Mouse (Mus musculus): ENCODE data around the gene Mettl22.

The Mettl22 gene

DNA sequence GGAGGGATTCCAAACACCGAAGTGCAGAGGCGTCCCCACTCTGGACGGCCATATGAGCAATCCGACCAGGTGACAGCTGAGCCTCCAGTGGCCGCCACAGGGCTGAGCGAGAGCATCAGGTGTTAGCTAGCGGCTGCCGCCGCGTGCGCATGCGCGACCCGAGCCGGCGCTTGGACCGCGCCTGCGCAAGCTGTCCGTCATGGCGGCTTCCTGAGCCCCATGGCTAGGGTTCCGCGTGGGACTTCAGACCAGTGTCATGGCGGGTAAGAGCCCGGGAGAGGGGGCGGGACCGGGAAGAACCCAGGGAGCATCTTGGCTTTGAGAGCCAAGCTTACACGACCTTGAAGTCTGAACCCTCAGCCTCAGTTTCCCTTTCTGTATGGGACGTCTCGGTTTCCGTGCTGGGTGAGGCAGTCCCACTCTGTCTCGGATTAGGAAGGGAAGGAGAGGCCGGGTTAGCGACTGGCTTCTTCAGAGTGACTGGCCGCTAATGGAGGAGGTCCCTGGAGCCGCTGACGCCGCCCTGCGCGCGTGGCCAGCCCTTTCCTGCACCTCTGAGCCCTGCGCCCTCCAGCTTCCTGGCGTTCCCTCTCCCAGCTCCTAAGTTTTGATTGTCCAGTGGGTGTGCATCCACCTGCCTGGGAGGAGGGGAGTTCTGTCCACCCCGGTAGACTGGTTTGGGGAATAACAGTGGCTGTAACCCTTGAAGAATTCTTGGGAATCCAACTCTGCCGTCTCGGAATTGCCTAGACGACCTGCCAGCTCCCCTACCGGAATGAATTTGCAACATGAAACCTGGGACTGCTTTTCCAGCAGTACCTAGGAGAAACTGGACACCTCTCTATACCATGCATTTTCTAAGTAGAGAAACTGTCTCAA lies at the start of gene Mettl22:
Mettl22 (plus strand) TSS at position 186 of the 879 bp plus-strand sequence.
- peak; percentile 95 for DNase-seq (ENCODE audit: low spot score)

DNA sequence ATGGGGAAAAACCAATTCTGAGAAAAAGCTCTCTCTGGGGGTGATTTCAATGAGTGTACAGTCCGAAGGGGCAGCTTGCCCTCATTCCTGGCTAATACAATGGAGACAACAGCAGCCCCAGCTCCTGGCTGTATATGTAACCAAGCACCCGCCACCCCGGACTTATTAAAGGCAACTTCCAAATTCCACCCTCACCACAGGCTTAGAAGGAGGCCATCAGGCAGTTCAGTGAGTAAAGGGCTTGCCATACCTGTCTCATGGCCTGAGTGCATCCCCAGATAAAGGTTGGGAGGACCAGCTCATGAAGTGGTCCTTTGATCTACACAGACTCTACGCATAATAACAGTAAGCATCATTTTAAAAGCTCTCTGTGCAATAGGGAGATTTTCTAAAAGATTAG lies 49.7 kb upstream of the Mettl22 start:
- no peak for DNase-seq (ENCODE audit: low spot score)

DNA sequence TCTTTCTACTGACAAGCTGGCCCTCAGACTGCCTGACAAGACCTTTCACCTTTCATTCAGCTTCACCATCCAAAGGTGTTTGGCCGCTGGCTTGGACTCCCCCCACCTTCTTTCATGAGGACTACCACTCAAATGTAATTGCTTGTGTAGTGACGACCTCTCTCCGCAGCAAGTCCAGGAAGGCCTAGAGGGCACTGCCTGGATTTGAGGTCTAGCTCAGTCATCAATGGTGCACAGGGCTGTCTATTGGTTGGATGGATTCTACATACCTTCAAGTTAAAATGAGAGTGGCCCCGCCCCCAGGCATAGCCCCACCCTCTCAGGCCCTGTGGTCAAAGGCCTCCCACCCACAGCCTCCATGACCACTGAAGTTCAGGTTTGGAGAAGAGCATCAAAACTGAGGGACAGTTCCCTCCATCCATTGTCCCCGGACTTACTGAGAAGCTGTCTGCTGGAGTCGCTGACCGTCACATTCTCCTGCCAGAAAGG lies 46.9 kb upstream of the Mettl22 start:
- no peak for DNase-seq (ENCODE audit: low spot score)

DNA sequence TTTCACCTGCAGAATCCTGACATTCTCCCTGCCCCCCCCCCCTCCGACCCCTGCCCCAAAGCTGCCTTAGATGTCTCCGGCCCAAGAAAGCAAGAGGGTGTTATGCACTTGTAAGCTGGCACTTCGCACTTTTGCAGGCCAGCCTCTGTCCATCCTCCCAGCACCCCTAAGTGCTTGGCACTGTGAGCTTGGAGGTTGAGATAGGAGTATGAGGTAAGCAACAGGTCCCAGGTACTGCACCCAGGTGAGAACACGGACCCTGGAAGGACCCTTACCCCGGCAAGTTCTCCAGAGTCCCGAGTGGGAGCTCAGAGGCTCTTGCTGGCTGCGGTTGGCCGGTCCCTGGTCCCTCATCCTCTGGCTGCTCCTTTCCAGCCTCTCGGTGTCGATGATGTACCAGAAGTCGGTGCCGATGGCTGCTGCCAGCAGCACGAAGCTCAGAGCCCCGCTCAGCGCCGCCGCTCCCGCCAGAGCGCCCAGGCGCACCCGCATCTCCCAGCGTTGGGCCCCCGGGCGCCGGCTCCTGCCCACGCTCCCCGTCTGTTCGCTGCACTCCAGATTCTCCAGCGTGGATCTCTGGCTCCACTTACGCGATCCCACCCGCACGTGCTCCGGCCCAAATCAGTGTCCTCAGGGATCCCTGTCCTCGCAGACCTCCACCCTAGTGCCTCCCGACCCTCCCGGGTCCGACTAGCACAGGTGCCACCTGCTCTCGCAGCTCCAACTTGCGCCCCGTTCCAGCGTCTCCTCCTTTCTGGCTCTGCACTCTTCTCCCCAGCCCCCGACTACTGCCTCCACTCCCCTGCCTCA lies 46.2 kb upstream of the Mettl22 start:
- peak; percentile 13 for DNase-seq (ENCODE audit: low spot score)

DNA sequence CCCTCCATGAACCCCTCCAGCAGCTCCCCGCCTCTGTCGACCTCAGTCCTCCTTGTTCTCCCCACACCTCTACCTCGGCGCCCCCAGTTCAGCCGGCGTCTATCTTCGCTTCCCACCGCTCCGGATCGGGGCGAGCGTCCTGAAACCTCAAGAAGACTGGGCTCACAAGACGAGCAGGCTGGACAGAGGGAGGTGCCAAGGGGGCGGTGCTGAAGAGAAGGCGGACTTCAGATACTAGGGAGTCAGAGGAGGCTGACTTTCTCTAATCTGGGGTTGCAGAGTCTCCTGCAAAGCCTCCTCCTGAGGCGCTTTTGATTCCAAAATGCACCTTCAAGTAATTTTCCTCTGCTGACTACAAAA lies 45.6 kb upstream of the Mettl22 start, which contains the start of gene Tmem114:
Tmem114 (minus strand) TSS at position 166 of the 360 bp plus-strand sequence.
- DNase-seq (ENCODE audit: low spot score), result peak; percentile 43

DNA sequence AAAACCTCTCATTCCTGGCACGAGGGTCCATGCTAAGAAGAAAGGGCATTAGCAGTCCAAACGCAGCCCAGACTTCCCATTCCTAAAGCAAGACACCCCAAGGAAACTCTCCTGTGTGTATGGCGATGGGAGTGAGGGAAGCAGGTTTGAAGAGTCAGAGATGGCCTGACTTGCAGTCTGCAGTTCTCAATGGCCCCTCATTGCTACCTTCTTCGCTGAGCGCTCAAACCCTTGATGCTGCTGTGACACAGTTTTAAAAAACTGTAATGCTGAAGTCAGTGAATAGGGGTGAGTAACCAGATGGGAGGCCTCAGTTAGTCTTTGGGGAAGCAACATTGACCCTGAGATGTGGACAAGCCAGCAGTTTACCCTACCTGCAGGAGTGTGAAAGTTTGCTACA lies 44.9 kb upstream of the Mettl22 start:
- no peak for DNase-seq (ENCODE audit: low spot score)

DNA sequence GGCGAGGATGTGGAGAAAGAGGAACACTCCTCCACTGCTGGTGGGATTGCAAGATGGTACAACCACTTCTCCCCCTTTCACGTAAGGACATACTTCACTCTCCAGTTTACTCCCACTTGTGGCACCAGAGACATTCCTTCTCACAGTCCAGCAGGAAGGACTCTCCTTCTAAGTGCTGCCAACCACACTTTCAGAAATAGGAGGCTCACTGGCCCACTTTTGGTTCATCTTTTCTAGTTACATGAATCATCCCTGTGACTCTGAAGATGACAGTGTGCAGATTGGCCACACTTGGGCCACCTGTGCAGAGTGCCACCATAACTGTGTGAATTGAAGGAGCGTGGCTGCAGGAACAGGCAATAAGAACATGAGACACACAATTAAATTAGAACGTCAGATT lies 41.1 kb upstream of the Mettl22 start:
- no peak for DNase-seq (ENCODE audit: low spot score)

DNA sequence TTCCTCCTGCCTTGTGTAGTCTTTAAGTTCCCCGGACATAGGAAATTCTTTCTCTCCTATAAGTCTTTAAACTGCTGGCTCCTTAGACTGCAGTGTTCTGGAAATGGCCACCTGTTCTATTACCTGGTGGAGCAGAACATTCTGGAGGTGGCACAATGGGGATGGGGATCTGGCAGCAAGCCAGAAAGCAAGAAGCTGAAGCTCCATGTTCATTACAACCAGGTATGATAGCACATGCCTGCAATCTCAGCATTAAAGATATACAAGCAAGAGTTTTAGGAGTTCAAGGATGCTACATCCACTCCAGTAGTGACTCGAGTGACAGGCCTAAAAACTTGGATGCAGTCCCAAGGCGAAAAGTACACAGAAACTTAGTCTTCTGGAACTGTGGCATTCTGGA lies 38.0 kb upstream of the Mettl22 start:
- no peak for DNase-seq (ENCODE audit: low spot score)

DNA sequence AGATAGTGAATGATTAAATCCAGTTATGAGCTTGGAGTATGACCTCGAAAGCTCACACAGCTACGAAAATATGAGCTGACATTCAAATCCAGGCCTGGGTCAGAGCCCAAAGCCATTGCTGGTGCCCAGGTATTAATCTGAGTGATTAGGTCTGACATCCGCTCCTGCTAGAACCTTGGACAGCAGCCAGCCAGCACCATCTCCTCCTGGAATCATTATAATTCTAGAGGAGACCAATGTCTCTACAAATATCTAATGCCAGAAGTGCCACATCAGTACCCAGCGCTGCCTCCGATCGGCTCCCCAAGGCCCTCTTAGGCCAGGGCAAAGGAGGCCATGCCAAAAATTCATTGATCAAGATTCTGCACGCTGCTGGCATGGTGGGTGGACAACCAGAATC lies 25.7 kb upstream of the Mettl22 start:
- no peak for DNase-seq (ENCODE audit: low spot score)

DNA sequence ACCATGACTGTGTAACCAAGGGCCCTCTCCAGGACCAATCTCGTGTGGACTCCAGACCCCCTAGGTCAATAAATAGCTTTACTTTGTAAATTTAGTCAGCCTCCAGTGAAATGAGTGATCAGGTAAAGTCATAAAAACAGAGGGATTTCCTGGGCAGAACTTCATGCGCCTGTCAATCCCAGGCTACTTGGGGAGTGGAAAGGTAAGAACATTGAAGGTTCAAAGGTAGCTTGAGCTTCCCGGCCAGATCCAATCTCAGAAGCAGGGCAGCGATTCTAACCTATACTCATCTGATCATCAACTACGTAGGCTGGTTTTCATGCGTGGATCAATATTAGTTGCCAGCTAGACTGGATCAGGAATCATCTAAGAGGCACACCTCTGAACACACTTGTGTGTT lies 24.3 kb upstream of the Mettl22 start:
- no peak for DNase-seq (ENCODE audit: low spot score)

DNA sequence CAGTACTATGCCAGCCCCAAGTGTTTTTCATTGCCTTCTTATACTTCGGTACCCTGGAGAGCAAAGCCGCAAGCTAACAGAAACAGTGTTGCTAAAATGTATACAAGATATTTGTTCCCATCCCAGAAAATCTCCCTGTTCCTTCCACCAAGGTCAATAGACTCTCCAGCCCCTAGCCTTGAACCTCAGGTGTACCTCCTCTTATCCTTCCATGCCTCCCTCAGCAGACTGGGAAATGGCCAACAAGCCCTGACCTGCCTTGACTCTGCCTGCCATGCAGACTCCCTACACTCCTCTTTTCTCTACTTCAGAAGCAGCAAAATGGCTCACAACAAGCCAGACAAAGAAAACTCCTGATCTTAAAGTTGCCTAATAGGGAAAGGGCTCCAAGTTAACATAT lies 17.3 kb upstream of the Mettl22 start:
- DNase-seq (ENCODE audit: low spot score), result no peak

DNA sequence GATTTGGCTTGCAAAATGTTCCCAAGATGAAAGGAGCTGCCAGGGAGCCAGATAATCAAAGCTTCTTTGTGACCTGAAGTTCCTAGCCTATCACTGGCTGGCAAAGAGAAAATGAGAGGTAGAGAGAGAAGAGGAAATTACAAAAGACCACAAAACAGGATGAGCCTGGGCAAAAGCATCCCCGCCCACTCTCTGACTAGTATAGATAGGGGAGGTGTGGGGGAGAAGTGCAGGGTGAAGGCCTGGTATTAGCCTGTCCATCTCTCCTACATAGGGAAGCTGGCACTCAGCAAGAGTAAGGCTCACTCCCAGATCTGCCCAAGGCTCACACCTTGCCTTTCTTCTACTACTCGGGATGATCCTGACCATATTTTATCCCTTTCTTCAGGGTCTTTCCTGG lies 15.4 kb upstream of the Mettl22 start:
- DNase-seq (ENCODE audit: low spot score), result no peak

DNA sequence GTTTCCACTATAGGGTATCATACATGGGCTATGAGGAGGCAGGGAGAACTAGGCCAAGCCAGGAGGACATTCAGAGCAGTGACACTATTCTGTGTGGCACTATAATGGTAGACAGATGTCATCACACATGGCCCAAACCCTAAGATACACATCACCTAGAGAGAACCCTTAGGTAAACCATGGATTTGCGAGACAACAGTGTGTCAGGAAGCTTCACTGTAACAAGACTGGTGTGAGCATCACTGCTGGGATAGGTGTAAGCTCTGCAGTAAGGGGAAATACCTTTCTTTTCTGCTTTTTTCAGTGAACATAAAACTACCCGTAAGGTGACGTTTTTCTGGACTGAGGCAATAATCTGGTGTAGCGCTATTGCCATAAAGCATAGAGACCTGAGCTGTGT lies 12.2 kb upstream of the Mettl22 start:
- no peak for DNase-seq (ENCODE audit: low spot score)

DNA sequence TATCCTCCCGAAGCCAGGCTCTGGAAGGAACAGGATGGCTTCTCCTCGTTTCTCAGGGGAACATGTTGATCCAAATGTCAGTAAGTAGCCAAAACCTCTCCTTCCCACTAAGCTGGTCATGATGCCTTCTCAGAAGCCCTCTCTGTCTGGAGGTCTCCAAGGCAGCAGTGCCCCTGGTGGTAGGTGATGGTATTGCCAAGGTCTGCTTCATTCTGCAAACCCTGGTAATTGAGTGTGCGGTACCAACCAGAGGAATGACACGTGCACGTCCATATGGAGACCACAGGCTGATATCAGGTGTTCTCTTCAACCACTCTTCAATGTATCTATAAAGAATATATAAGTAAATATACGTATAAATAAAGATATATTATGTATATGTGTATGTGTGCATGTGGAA lies 11.5 kb upstream of the Mettl22 start:
- peak; percentile 81 for DNase-seq (ENCODE audit: low spot score)

DNA sequence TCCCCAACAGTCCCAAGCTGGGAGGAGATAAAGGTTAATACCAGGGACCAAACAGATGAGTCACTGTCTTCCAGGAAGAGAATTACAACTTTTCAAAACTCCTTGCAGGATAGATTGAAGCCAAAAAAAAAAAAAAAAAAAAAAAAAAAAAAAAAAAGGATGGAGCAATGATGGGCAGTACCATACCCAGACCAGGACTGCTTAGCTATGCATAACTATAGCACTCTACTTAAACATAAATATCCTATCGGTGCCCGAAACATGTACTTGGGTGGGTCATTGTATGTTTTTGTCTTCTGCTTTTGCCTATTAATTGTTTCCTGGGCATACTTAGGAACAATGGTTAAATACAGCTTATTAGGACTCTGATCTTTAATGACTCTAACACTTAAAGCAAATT lies 456 bp upstream of the Mettl22 start:
- DNase-seq (ENCODE audit: low spot score), result no peak

DNA sequence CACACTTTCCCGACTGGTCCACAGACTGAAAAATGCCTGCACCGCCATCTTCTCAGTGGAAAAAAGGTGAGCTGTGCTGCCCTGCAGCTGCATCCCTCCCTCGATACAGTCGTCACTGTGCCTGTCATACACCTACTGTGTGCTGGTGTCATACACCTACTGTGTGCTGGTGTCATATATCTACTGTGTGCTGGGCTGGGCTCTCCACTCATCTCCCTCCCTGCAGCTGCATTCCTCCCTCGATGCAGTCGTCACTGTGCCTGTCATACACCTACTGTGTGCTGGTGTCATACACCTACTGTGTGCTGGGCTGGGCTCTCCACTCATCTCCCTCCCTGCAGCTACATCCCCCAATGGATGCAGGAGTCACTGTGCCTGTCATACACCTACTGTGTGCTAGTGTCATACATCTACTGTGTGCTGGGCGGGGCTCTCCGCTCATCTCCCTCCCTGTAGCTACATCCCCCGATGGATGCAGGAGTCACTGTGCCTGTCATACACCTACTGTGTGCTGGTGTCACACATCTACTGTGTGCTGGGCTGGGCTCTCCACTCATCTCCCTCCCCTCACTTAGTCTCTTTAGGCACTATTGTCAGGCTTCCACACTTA lies 16.9 kb downstream of the Mettl22 start:
- DNase-seq (ENCODE audit: low spot score), result no peak

DNA sequence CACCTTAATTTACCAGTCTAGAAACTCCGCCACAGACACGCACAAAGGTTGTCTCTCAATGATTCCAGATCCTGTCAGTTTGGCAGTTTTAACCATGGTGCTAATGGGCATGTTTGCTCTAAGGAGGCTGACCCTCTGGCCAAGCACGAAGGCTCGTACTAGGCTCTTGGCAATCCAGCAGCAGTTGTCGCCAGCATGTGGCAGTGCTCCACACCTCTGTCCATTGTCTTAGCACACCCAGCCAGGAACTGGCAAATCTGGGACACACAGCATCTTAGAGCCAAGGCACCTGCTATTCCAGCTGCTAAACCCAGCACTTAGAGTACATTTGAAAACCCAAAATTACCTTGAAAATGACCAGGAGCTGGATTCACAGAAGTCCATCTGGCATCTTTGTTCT lies 18.8 kb downstream of the Mettl22 start:
- DNase-seq (ENCODE audit: low spot score), result no peak

DNA sequence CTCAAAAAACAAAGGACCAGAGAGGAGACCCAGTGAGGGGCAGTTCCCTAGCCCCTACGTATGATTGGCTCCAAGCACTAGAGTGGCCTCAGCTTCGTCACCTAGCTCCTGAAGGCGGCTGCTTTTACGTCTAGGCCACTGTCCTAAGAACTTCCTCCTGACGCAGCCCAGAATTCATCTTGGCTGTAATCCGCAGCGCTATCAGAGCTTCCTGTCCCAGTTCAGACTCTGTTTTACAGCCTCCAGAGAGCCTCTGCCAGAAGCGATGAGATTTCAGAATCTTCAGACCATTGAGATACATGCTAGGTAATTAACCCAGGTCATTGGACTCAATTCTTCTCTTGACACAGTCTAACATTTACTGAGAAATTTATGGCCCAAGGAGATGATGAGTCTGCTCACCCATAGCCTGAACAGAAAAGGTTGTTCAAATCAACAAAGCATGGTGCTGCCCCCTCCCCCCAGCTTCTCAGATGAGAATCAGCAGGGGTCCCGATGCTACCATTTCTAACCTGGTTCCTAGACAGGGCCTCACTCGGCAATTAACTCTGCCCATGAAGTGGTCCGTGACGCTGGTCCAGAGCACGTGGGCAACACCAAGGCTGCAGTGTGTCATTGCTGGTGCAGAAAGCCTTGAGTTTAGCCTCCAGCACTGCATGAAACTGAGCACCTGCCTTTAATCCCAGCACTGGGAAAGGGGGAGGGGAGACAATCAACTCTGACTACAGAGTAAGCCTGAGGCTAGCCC lies 21.3 kb downstream of the Mettl22 start:
- no peak for DNase-seq (ENCODE audit: low spot score)

DNA sequence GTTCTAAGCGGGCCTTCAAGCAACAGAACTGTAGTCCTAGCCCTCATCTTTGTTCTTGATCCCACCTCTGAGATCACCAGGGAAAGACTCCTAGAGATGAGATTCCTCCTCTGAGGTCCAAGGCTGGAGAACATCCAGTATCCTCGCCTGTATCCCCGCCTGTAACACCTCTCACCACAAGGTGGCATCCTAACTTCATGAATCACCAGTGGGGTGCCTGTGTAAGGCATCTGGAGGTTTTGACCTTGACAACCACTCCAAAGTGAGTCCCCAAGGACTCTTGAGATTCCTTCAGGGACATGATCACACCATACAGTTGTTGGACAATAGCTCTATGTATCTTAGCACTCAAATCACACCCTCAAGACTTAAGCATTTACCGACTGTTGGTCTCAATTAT lies 23.7 kb downstream of the Mettl22 start:
- DNase-seq (ENCODE audit: low spot score), result peak; percentile 90

DNA sequence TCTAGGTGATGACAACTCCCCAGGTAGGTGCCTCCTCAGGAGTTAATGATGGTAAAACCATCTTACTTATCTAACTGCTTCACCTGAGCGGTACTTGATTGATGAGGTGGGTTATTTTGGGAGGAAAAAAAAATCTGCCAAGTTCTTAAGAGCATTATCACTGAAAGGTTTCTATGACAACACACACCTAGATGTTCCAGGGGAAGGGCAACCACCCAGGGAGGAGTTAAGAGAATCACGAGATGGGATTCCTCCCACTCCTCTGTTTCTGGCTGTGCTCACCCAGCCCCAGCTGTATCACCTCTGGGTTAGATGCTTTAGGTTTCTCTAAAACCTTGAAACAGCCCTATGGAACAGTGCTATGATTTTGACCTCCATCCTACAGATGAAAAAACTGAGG lies 26.4 kb downstream of the Mettl22 start:
- no peak for DNase-seq (ENCODE audit: low spot score)

DNA sequence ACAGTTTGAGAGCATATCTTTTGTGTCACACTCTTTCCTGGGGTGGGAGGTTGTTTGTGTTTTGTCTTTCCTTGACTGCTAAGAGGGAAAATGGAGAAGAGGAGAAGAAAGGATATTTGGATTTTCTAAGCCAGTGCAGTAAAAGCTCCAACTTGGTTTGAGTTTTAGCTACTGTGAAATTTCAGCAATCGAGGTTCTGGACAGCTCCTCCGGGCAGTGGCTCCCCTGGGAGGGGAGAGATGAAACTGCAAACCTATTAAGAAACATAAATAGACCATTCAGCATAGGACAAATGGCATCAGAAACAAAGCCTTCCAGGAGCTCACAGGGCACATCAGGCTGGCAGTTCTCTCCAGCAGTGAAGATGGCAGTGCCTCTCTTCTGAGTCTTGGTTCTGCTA lies 33.7 kb downstream of the Mettl22 start:
- peak; percentile 33 for DNase-seq (ENCODE audit: low spot score)

DNA sequence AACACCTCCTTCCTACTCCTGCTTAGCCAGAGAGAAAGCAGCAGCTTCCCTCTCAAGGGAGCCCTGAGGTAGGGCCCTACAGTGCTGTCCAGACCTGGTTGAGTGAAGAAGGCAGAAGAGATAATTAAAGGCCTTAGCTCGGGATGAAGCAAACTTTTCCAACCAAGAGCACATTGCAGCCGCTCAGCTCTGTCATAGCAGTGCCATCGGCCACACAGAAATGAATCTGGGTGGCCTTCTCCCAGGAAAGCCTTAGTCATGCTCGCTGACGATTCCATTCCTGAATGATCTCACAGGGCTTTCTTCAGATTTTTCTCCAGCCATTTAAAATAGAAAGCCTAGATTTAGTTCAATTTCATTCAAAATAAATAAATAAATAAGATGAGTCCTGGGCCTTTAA lies 39.3 kb downstream of the Mettl22 start:
- no peak for DNase-seq (ENCODE audit: low spot score)
